ENCODE assay signal across 9 mouse cellular contexts in genomic region chr11:87770989-87771388, GRCm38 (mm10). TPM values are rescaled to one million over a fixed set of nuclear protein-coding genes. Genes with fewer than 3 reads are reported as not detected.
A peak's percentile ranks its signal among the peaks of the same experiment; 100 is the strongest.
DNase-seq lines count a peak whose midpoint lies in the region; ATAC-seq and TF ChIP-seq lines count a peak whose summit lies in the region.
"Had no signal": no experiment of that assay in that cellular context is flagged by ENCODE, and none has a peak within 500 bp of the region (broad histone marks: within the 10 kb centered on the region; RNA-seq: fewer than 3 reads in every experiment).

No protein-coding gene starts in this region.

- DNase-seq in cerebellum, adult 11 months, result peak; percentile 70
- DNase-seq in 3134 (ENCODE audit: extremely low read depth, insufficient read length, low spot score), result peak; percentile 42
- DNase-seq in adrenal gland, postnatal 10 days, result peak; percentile 88
- peak; percentile 54 for DNase-seq in embryo, embryonic 9.5 days (ENCODE audit: extremely low spot score)
- peak; percentile 54 for DNase-seq in kidney, postnatal 0 days (ENCODE audit: low spot score)
- peak; percentile 62 to 68 for DNase-seq in lung, adult 18-20 months
- DNase-seq in right cerebral cortex, postnatal 4 days, result peak; percentile 80

- no peaks in the 10 kb centered on the region for H3K36me3 ChIP-seq in kidney, postnatal 0 days (ENCODE audit: insufficient read depth, low read length)
- H3K36me3 ChIP-seq: heart, embryonic 15.5 days had no signal

- no peak overlapping the region for H3K4me3 ChIP-seq in kidney, postnatal 0 days (replicated peaks; ENCODE audit: low read depth, low read length)
- H3K4me3 ChIP-seq: heart, embryonic 15.5 days had no signal

- TF ChIP-seq CTCF in kidney, postnatal 0 days (IDR thresholded peaks at IDR 0.05; ENCODE audit: low read depth), result peak; percentile 96

- no peak overlapping the region for H3K9ac ChIP-seq in kidney, postnatal 0 days (ENCODE audit: low read depth, low read length)
- H3K9ac ChIP-seq: heart, embryonic 15.5 days had no signal

- H3K4me1 ChIP-seq in kidney, postnatal 0 days (replicated peaks; ENCODE audit: insufficient read depth, low read length), result no peaks in the 10 kb centered on the region
- H3K4me1 ChIP-seq: heart, embryonic 15.5 days had no signal

- H3K27me3 ChIP-seq in kidney, postnatal 0 days (ENCODE audit: insufficient read depth, low read length), result peaks cover 6% of the 10 kb centered on the region; the same call in 1 of the 2 replicates

- 64% methylated on average over 3 of the region's 3 CpGs for WGBS in kidney, postnatal 0 days

- H3K4me2 ChIP-seq in kidney, postnatal 0 days (ENCODE audit: low read length), result no peak overlapping the region
- H3K4me2 ChIP-seq: heart, embryonic 15.5 days had no signal

- no peaks in the 10 kb centered on the region for H3K9me3 ChIP-seq in kidney, postnatal 0 days (replicated peaks; ENCODE audit: low read length)
- H3K9me3 ChIP-seq: heart, embryonic 15.5 days had no signal

- no peak for ATAC-seq in cerebellum, adult (ENCODE audit: insufficient number of reproducible peaks, low FRiP score, low TSS enrichment)
- ATAC-seq in kidney, postnatal 0 days (replicated peaks; ENCODE audit: low FRiP score, low read depth), result no peak

- H3K27ac ChIP-seq in kidney, postnatal 0 days, result no peak overlapping the region
- H3K27ac ChIP-seq: heart, embryonic 15.5 days had no signal

RNA-seq across cellular contexts. Expression of gene Tspoap1, which starts 10.6 kb away (rescaled TPM):
- 1 to 10 TPM; 1.8 to 4.2 TPM for total RNA-seq in adrenal gland, postnatal 10 days (2021)
- 1.9 and 2.5 TPM in 2 replicates for polyA plus RNA-seq in kidney, postnatal 0 days (2015; fragmentation: Nextera tagmentation; extraction: Ambion mirVana)

RNA-seq across cellular contexts. Expression of gene Mpo, which starts 22.4 kb away (rescaled TPM):
- total RNA-seq in adrenal gland, postnatal 10 days (2021), result 1 to 10 TPM; 4.8 to 6.2 TPM
- polyA plus RNA-seq in kidney, postnatal 0 days (2015; fragmentation: Nextera tagmentation; extraction: Ambion mirVana), result 0.12 and 0.52 TPM in 2 replicates

RNA-seq across cellular contexts. Expression of gene Supt4a, which starts 33.6 kb away (rescaled TPM):
- 10 to 100 TPM; 67.8 to 77.6 TPM for total RNA-seq in adrenal gland, postnatal 10 days (2021)
- polyA plus RNA-seq in kidney, postnatal 0 days (2015; fragmentation: Nextera tagmentation; extraction: Ambion mirVana), result 165 and 171 TPM in 2 replicates

RNA-seq across cellular contexts. Expression of gene Lpo, which starts 57.1 kb away (rescaled TPM):
- total RNA-seq in adrenal gland, postnatal 10 days (2021), result not detected
- polyA plus RNA-seq in kidney, postnatal 0 days (2015; fragmentation: Nextera tagmentation; extraction: Ambion mirVana), result 1.0 and 2.0 TPM in 2 replicates
